Mouse (Mus musculus) layer of hippocampus, adult 11-12 months (tissue): ENCODE measurements at regions not wholly inside any gene's neighbourhood (a gene's known extent, or its start where the extent isn't known, plus 50 kb on each side); places are given as distances from the start of the nearest gene placed in this dataset.
A peak's percentile ranks its signal among the peaks of the same experiment; 100 is the strongest.
"Not testable (repeated sequence)": the region's sequence is repeated elsewhere in the genome, so short reads cannot be mapped to it uniquely, and the experiment has no call there.

Source experiments
- DNase-seq: peaks from one replicate; pipeline ENCODE4 v3.0.0; 2022; ENCODE audit warnings: low spot score

- DNase-seq, result no peak
Measured at GRCm38 (mm10) chr14:74205011-74205410, 435.6 kb upstream of the Htr2a start.

DNA sequence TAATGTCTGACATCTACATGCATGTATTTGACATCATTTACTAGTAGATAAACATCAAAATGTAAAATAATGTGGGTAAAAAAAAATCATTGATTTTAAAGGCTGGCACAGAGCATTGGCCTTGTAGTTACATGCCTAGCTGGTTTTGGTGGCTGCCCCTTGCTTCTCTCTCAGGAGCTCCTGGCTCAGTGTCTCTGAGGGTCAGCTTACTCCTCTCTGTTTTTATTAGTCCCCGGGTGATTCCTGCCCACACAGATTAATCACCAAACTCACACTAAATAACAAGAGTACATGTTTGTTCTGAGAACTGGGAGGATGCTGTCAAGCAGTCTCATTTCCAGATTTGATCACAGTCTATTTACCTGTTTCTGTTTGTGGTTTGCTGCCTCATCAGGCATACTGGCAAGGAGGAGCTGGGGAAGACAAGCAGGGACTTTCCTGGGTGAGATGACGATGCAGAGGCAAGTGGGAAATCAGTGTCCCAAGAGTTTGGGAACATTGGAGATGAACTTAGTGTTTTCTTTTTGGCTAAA lies 422.7 kb upstream of the Htr2a start:
- no peak for DNase-seq

GRCm38 (mm10) chr14:74219761-74220160 lies 420.9 kb upstream of the Htr2a start:
- no peak for DNase-seq

GRCm38 (mm10) chr14:74222093-74222492 lies 418.5 kb upstream of the Htr2a start:
- no peak for DNase-seq

DNA sequence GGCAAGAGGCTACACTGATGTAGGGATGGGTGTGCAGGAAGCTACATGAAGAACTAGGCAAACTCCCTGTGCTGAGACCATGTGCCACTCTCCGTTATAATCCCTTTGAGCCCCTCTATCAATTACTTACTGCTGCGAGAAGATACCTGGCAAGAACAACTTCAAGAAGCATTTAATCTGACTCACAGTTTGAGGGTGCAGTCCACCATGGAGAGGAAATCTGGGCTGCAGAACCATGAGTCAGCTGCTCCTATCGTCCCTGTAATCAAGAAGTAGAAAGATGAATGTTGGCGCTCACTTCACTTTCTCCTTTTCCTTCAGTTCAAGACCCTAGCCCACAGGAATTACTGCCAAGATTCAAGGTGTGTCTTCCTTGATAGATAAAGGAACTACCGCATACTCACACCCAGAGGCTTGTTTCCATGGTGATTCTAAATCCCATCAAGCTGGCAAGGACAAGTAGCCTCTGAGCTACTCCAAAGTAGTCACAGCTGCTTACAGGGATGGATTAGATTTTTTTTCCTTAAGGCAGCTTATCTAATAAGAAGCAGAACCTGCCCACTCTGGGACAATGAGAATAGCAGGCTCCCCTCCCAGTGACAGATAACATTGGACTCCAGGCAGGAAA lies 411.0 kb upstream of the Htr2a start:
- DNase-seq, result no peak

GRCm38 (mm10) chr14:74240212-74240611 lies 400.4 kb upstream of the Htr2a start:
- no peak for DNase-seq

GRCm38 (mm10) chr14:74249263-74249878 lies 391.3 kb upstream of the Htr2a start:
- no peak for DNase-seq

DNA sequence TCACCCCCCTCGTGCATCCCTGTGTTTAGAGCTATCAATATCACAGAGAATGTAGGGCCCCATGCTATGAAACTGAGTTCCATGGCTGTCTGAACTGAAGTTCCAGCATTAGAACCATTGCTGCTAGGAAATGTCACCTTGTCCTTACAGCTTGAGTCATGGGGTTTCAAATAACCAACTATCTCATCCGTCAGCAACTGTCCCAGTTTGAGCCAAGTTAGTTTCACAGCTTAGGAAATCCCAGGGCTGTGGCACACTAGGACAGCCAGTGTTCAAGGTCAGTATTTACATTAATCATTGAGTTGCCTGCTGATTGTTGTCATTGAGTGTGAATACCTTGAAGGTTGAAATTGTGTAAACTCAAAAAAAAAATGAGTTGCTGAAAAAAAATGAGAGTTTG lies 390.6 kb upstream of the Htr2a start:
- DNase-seq, result no peak

- peak; percentile 24 for DNase-seq
Measured at GRCm38 (mm10) chr14:74252189-74253145, 388.2 kb upstream of the Htr2a start.

- DNase-seq, result no peak
Measured at GRCm38 (mm10) chr14:74255000-74255399, 385.6 kb upstream of the Htr2a start.

GRCm38 (mm10) chr14:74259437-74259836 lies 381.2 kb upstream of the Htr2a start:
- no peak for DNase-seq

DNA sequence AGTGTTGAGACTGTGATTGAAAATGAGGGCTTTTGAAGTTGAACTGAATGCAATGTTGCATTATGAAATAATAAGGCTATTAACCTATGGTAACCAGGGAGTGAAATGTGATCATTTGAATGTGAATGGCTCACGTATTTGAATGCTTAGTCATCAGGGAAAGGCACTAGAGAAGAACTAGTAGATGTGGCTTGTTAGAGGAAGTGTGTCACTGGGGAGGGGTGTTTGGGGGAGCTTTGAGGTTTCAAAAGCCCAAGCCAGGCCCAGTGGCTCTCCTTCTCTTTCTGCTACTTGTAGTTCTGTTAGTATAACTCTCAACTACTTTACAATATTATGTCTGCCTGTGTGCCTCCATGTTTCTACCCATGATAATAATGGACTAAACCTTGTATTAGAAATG lies 373.6 kb upstream of the Htr2a start:
- no peak for DNase-seq

DNA sequence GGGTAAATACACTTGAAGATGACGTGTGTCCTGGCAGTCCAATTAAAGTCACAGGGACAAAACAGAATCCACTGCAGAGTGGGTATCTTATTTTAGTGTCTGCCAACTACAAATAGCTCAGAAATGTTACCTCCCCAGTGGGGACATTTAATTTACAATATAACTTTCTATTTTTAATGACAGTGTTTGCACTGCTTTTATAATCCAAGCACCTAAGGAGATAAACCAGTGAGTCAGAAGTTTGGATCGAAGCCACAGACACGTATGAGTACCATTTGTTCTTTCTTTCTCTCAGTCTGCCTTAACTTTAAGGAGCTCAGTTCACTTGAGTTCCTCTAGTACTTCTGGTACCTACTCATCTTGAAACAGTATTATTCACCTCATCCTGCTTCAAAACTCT lies 346.1 kb upstream of the Htr2a start:
- DNase-seq, result no peak

- DNase-seq, result no peak
Measured at GRCm38 (mm10) chr14:74304483-74304882, 336.2 kb upstream of the Htr2a start.

DNA sequence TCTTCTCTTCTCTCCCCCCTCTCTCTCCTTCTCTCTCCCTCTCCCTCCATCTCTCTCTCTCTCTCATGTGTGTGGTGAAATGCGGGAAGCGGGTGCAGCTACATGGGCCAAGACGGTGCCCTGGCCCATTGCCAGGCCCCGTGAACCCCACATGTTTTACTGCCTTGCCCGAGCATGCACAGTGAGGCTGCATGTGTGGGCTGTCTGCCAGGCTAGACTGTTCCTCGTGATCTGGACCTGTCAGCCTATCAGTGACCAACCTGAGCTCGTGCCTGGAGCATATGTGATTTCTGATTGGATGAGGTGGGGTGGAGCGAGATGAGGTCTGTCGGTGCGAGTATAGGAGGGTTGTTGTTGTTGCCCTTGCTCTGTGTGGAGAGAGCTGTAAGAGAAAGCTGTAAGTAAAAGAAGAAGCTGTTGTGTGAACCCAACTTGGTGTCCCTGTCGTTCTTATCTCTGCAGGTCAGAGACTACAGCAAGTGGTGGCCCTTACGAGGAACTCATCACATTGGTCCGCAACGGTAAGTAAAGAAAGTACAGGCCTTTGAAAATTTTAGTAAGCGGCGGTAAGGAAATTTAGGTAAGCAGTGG lies 333.8 kb upstream of the Htr2a start:
- no peak for DNase-seq

DNA sequence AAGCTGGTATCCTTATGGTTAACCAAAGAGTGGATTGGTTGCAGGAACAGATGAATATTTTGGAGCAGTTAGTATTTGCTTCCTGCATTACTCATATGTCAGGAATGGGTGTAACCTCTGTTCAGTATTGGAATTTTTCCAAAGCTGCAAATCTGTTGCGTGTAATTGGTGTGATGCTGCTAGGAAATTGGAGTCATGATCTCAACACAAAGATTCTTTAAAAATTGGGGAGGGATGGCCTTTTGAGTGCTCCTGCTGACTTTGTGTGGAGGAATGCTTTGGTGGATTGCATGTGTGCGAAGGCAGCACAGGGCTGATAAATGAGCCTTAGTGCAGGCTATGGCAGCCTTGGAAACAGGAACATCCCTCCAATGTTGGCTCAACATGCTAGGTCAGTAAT lies 331.2 kb upstream of the Htr2a start:
- not testable (repeated sequence) for DNase-seq

GRCm38 (mm10) chr14:74327291-74327690 lies 313.3 kb upstream of the Htr2a start:
- DNase-seq, result no peak

DNA sequence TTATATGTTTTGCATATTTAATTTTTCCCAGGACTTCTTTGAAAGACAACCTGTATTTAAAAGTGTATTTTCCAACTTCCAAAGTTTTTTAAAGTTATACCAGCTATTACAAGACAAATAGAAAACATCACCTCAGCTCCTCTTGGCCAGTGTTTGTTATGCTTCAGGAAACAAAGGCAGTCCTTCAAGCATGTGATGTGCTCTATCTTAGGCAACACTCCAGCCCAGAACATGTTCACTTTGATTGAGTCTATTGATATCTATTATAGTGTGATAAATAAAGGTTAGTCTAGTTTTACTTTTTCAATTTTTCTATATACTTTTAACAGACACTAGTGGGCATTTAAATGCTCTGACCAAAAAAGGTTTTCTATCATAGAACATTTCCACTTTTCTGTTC lies 289.9 kb upstream of the Htr2a start:
- DNase-seq, result no peak

DNA sequence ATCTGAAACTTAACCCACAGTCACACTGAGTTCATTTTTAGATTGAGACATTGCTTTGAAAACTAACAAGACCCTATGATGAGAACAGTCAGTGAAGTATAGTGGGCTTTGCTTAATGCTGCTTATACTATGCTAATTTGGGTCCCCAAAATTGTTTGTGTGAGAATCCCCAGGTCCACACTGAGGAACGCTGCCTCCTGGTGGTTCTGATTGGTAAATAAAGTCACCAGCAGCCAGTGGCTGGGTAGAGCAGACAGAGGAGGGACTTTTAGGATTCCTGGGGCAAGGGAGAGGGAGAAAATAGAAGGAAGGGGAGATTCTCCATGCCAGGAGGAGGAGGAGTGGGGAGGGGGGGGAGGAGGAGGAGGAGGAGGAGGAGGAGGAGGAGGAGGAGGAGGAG lies 288.4 kb upstream of the Htr2a start:
- no peak for DNase-seq

GRCm38 (mm10) chr14:74358730-74359444 lies 281.8 kb upstream of the Htr2a start:
- DNase-seq, result no peak

- no peak for DNase-seq
Measured at GRCm38 (mm10) chr14:74359663-74360552, 280.7 kb upstream of the Htr2a start.
